In the genomic region with DNA sequence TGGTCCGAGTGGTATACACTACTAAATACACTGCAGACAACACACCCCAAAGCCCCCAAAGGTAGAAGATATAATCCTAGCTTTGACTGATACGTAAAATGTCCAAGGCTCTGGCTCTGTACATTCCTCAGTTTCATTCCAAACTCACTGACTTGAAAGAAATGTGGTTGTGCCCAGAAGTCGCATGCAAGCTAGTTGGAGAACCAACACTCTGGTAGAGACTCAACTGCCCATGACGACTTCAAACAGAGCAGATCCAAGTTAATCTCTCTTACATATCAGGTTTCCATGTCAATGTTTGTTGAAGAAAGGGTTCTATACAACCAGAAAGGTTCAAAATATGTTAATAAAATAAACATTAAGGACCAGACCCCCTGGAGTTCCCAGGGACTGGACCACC, we compare ENCODE assay signal across 20 mouse cellular contexts.
"Had no signal": no experiment of that assay in that cellular context is flagged by ENCODE, and none has a peak within 500 bp of the region (broad histone marks: within the 10 kb centered on the region; RNA-seq: fewer than 3 reads in every experiment).

No protein-coding gene starts in this region.

- H3K27ac ChIP-seq: lung, embryonic 15.5 days; macrophage; midbrain, embryonic 13.5 days; midbrain, embryonic 15.5 days; neural tube, embryonic 12.5 days had no signal

- DNase-seq: liver, postnatal 0 days; lung, adult 2 months; lung, postnatal 14 days; lung, postnatal 36 days; retina, postnatal 1 day; right cerebral cortex, adult 18-20 months; right cerebral cortex, postnatal 25 days; right cerebral cortex, postnatal 4 days; spleen, adult 18-20 months; thymus, adult 18-20 months; thymus, postnatal 14 days; thymus, postnatal 36 days had no signal

- H3K27me3 ChIP-seq: lung, embryonic 15.5 days; megakaryocyte, embryonic 14.5 days; midbrain, embryonic 13.5 days; midbrain, embryonic 15.5 days; neural tube, embryonic 12.5 days had no signal

- H3K9ac ChIP-seq: liver, postnatal 0 days; lung, embryonic 15.5 days; midbrain, embryonic 13.5 days; midbrain, embryonic 15.5 days; neural tube, embryonic 12.5 days had no signal

- H3K4me2 ChIP-seq: lung, embryonic 15.5 days; midbrain, embryonic 11.5 days; midbrain, embryonic 13.5 days; midbrain, embryonic 15.5 days; neural tube, embryonic 12.5 days had no signal

- H3K9me3 ChIP-seq: lung, embryonic 15.5 days; megakaryocyte, embryonic 14.5 days; midbrain, embryonic 13.5 days; midbrain, embryonic 15.5 days; neural tube, embryonic 12.5 days had no signal

- H3K4me3 ChIP-seq: lung, embryonic 15.5 days; megakaryocyte, embryonic 14.5 days; midbrain, embryonic 13.5 days; midbrain, embryonic 15.5 days; neural tube, embryonic 12.5 days had no signal

- ATAC-seq: liver, postnatal 0 days; lung, postnatal 0 days; midbrain, embryonic 13.5 days; midbrain, embryonic 15.5 days had no signal

- H3K36me3 ChIP-seq: lung, embryonic 15.5 days; midbrain, embryonic 13.5 days; midbrain, embryonic 15.5 days; neural tube, embryonic 12.5 days had no signal
